Mouse (Mus musculus) hindbrain, embryonic 13.5 days (tissue): Measurements from ENCODE around the gene Fzd4. TPM values are rescaled to one million over a fixed set of nuclear protein-coding genes. Genes with fewer than 3 reads are reported as not detected.

Experiments
- ATAC-seq: fragments of 200-750 bp; cut with Nextera tagmentation; 2 replicates; pipeline ENCODE4 v1.8.0; 2017; ENCODE audit warnings: moderate TSS enrichment; ENCODE audit not compliant: low FRiP score
- H3K27ac ChIP-seq: fragments of 300-500 bp; sonication (generic); 2 replicates; pipeline ENCODE4 v1.5.1; 2015; ENCODE audit warnings: inconsistent platforms, mild to moderate bottlenecking, moderate library complexity
- H3K27me3 ChIP-seq: fragments of 300-500 bp; sonication (generic); 2 replicates; pipeline ENCODE4 v1.6.1; 2015; ENCODE audit warnings: mild to moderate bottlenecking, inconsistent platforms
- H3K36me3 ChIP-seq: fragments of 300-500 bp; sonication (generic); 2 replicates; pipeline ENCODE4 v1.6.1; 2015; ENCODE audit warnings: mild to moderate bottlenecking, inconsistent platforms
- H3K4me1 ChIP-seq: fragments of 300-500 bp; sonication (generic); replicated peaks from 2 replicates; pipeline ENCODE4 v1.6.1; 2015; ENCODE audit warnings: inconsistent platforms
- H3K4me2 ChIP-seq: fragments of 300-500 bp; sonication (generic); 2 replicates; pipeline ENCODE4 v1.6.1; 2015; ENCODE audit warnings: inconsistent platforms, mild to moderate bottlenecking, moderate library complexity
- H3K4me3 ChIP-seq: fragments of 300-500 bp; sonication (generic); 2 replicates; pipeline ENCODE4 v1.5.1; 2015; ENCODE audit warnings: mild to moderate bottlenecking, inconsistent platforms
- H3K9ac ChIP-seq: fragments of 300-500 bp; sonication (generic); 2 replicates; pipeline ENCODE4 v1.6.1; 2015; ENCODE audit warnings: mild to moderate bottlenecking, inconsistent platforms
- H3K9me3 ChIP-seq: fragments of 300-500 bp; sonication (generic); 2 replicates; pipeline ENCODE4 v1.6.1; 2016; ENCODE audit warnings: inconsistent platforms
- WGBS: fragments of 180-500 bp; shearing (Covaris S2); methylation state at CpG from one replicate; pipeline ENCODE4 v1.1.7; 2015; 5-methylcytosine and 5-hydroxymethylcytosine counted together
- polyA plus RNA-seq: library from polyadenylated mRNA; unstranded; fragments of >200 nt; fragmentation: Nextera tagmentation; extraction: Ambion mirVana; gene quantifications from 2 replicates; pipeline ENCODE4 v1.2.1, GENCODE M21; 2015

Gene Fzd4
- polyA plus RNA-seq, 1 experiment from 2014 or later, result 2.1 TPM

GRCm38 (mm10) chr7:89433193-89433892 is 29.2 kb downstream of the Fzd4 start:
- no peaks in the 10 kb centered on the region for H3K4me1 ChIP-seq
- no peaks in the 10 kb centered on the region for H3K9me3 ChIP-seq
- 76% methylated on average over 9 of the region's 9 CpGs for WGBS
- H3K4me3 ChIP-seq, result no peak overlapping the region
- H3K9ac ChIP-seq, result no peak overlapping the region
- no peak for ATAC-seq
- H3K4me2 ChIP-seq, result no peak overlapping the region
- H3K27ac ChIP-seq, result no peak overlapping the region
- no peaks in the 10 kb centered on the region for H3K36me3 ChIP-seq
- no peaks in the 10 kb centered on the region for H3K27me3 ChIP-seq

GRCm38 (mm10) chr7:89433893-89434616 is 29.9 kb downstream of the Fzd4 start:
- no peak overlapping the region for H3K9ac ChIP-seq
- no peak for ATAC-seq
- no peak overlapping the region for H3K4me2 ChIP-seq
- 49% methylated on average over 8 of the region's 8 CpGs for WGBS
- H3K36me3 ChIP-seq, result no peaks in the 10 kb centered on the region
- H3K9me3 ChIP-seq, result no peaks in the 10 kb centered on the region
- no peak overlapping the region for H3K4me3 ChIP-seq
- no peaks in the 10 kb centered on the region for H3K27me3 ChIP-seq
- H3K4me1 ChIP-seq, result no peaks in the 10 kb centered on the region
- no peak overlapping the region for H3K27ac ChIP-seq

GRCm38 (mm10) chr7:89436404-89436803 is 32.2 kb downstream of the Fzd4 start:
- Histone ChIP-seq H3K27me3 (no peaks in the 10 kb centered on the region), H3K4me1 (no peaks in the 10 kb centered on the region), H3K9me3 (no peaks in the 10 kb centered on the region), H3K4me2 (no peak overlapping the region), H3K27ac (no peak overlapping the region), H3K9ac (no peak overlapping the region), H3K4me3 (no peak overlapping the region), H3K36me3 (no peaks in the 10 kb centered on the region)
- no peak for ATAC-seq
- WGBS, result 86% methylated on average over 5 of the region's 5 CpGs

GRCm38 (mm10) chr7:89437589-89437988 is 33.4 kb downstream of the Fzd4 start:
- Histone ChIP-seq H3K9me3 (no peaks in the 10 kb centered on the region), H3K36me3 (no peaks in the 10 kb centered on the region), H3K27ac (no peak overlapping the region), H3K9ac (no peak overlapping the region), H3K27me3 (no peaks in the 10 kb centered on the region), H3K4me3 (no peak overlapping the region), H3K4me1 (no peaks in the 10 kb centered on the region), H3K4me2 (no peak overlapping the region)
- 48% methylated on average over 4 of the region's 4 CpGs for WGBS
- ATAC-seq, result no peak

GRCm38 (mm10) chr7:89441291-89441690 is 37.1 kb downstream of the Fzd4 start:
- Histone ChIP-seq H3K27ac (no peak overlapping the region), H3K27me3 (no peaks in the 10 kb centered on the region), H3K4me1 (no peaks in the 10 kb centered on the region), H3K4me2 (no peak overlapping the region), H3K9me3 (no peaks in the 10 kb centered on the region), H3K36me3 (no peaks in the 10 kb centered on the region), H3K4me3 (no peak overlapping the region), H3K9ac (no peak overlapping the region)
- WGBS, result 80% methylated on average over 7 of the region's 7 CpGs
- no peak for ATAC-seq

GRCm38 (mm10) chr7:89442242-89442641 is 38.1 kb downstream of the Fzd4 start:
- Histone ChIP-seq H3K27me3 (no peaks in the 10 kb centered on the region), H3K4me2 (no peak overlapping the region), H3K4me1 (no peaks in the 10 kb centered on the region), H3K4me3 (no peak overlapping the region), H3K9me3 (no peaks in the 10 kb centered on the region), H3K27ac (no peak overlapping the region), H3K36me3 (no peaks in the 10 kb centered on the region), H3K9ac (no peak overlapping the region)
- 51% methylated on average over 4 of the region's 4 CpGs for WGBS
- no peak for ATAC-seq

- ATAC-seq, result no peak
- H3K4me2 ChIP-seq, result no peak overlapping the region
- H3K27me3 ChIP-seq, result no peaks in the 10 kb centered on the region
- H3K36me3 ChIP-seq, result no peaks in the 10 kb centered on the region
- WGBS, result 86% methylated on average over 4 of the region's 4 CpGs
- H3K4me3 ChIP-seq, result no peak overlapping the region
- H3K4me1 ChIP-seq, result no peaks in the 10 kb centered on the region
- H3K9me3 ChIP-seq, result no peaks in the 10 kb centered on the region
- no peak overlapping the region for H3K9ac ChIP-seq
- no peak overlapping the region for H3K27ac ChIP-seq
These were observed 41.0 kb downstream of the Fzd4 start for GRCm38 (mm10) chr7:89445137-89445536.

- Histone ChIP-seq H3K27ac (no peak overlapping the region), H3K4me2 (no peak overlapping the region), H3K27me3 (no peaks in the 10 kb centered on the region), H3K9me3 (no peaks in the 10 kb centered on the region), H3K9ac (no peak overlapping the region), H3K4me3 (no peak overlapping the region), H3K4me1 (no peaks in the 10 kb centered on the region), H3K36me3 (no peaks in the 10 kb centered on the region)
- WGBS, result 66% methylated on average over 2 of the region's 2 CpGs
- ATAC-seq, result no peak
These were observed 46.2 kb downstream of the Fzd4 start for GRCm38 (mm10) chr7:89450312-89450711.

- Histone ChIP-seq H3K9me3 (no peaks in the 10 kb centered on the region), H3K4me2 (no peak overlapping the region), H3K4me1 (peaks cover 11% of the 10 kb centered on the region), H3K4me3 (no peak overlapping the region), H3K27ac (0 out of 2 replicates have a peak overlapping the region, but pooled peaks have one; percentile 8), H3K36me3 (no peaks in the 10 kb centered on the region), H3K27me3 (no peaks in the 10 kb centered on the region), H3K9ac (no peak overlapping the region)
- 0 out of 2 replicates have a peak, but pooled peaks have one; percentile 57 for ATAC-seq
- WGBS, result 33% methylated on average over 7 of the region's 7 CpGs
These were observed 52.4 kb downstream of the Fzd4 start for GRCm38 (mm10) chr7:89456380-89457076.

- Histone ChIP-seq H3K27ac (no peak overlapping the region), H3K4me3 (no peak overlapping the region), H3K9ac (no peak overlapping the region), H3K36me3 (no peaks in the 10 kb centered on the region), H3K27me3 (no peaks in the 10 kb centered on the region), H3K9me3 (no peaks in the 10 kb centered on the region), H3K4me2 (no peak overlapping the region), H3K4me1 (peaks cover 16% of the 10 kb centered on the region)
- no peak for ATAC-seq
- WGBS, result 90% methylated on average over 2 of the region's 2 CpGs
These were observed 55.5 kb downstream of the Fzd4 start for GRCm38 (mm10) chr7:89459691-89460090.

- no peak for ATAC-seq
- no peak overlapping the region for H3K4me3 ChIP-seq
- H3K9ac ChIP-seq, result no peak overlapping the region
- H3K27ac ChIP-seq, result no peak overlapping the region
- no peak overlapping the region for H3K4me2 ChIP-seq
- no peaks in the 10 kb centered on the region for H3K9me3 ChIP-seq
- H3K4me1 ChIP-seq, result peaks cover 16% of the 10 kb centered on the region
- H3K27me3 ChIP-seq, result no peaks in the 10 kb centered on the region
- no peaks in the 10 kb centered on the region for H3K36me3 ChIP-seq
These were observed 56.8 kb downstream of the Fzd4 start for GRCm38 (mm10) chr7:89460911-89461310.

- no peaks in the 10 kb centered on the region for H3K9me3 ChIP-seq
- 63% methylated on average over 3 of the region's 3 CpGs for WGBS
These were observed 57.2 kb downstream of the Fzd4 start for GRCm38 (mm10) chr7:89461351-89461750.

More at GRCm38 (mm10) chr7:89461351-89461750, 57.2 kb downstream of the Fzd4 start:
- H3K36me3 ChIP-seq, result no peaks in the 10 kb centered on the region
- no peak overlapping the region for H3K4me2 ChIP-seq
- peaks cover 14% of the 10 kb centered on the region for H3K4me1 ChIP-seq
- no peak for ATAC-seq
- no peak overlapping the region for H3K9ac ChIP-seq
- H3K4me3 ChIP-seq, result no peak overlapping the region
- H3K27ac ChIP-seq, result no peak overlapping the region
- no peaks in the 10 kb centered on the region for H3K27me3 ChIP-seq
